Mouse (Mus musculus) myocyte (in vitro differentiated cells): Measurements from ENCODE around the gene Gm20388.

Source experiments
- CEBPB ChIP-seq: IDR thresholded peaks from 2 replicates; pipeline ENCODE4 v1.6.1; 2011; ENCODE audit warnings: mild to moderate bottlenecking, moderate library complexity; ENCODE audit not compliant: poor library complexity, insufficient read depth, severe bottlenecking
- E2F4 ChIP-seq: IDR thresholded peaks from one replicate; pipeline ENCODE4 v1.6.1; 2011; ENCODE audit warnings: mild to moderate bottlenecking, control low read depth, moderate library complexity; ENCODE audit not compliant: insufficient read depth
- MAX ChIP-seq: IDR thresholded peaks from one replicate; pipeline ENCODE4 v1.6.1; 2011; ENCODE audit warnings: low read depth, mild to moderate bottlenecking, control low read depth
- POLR2A ChIP-seq: IDR thresholded peaks from one replicate; pipeline ENCODE4 v1.6.1; 2011; ENCODE audit warnings: low read depth, mild to moderate bottlenecking, control low read depth, moderate library complexity; ENCODE audit not compliant: insufficient read length
- POLR2AphosphoS2 ChIP-seq: IDR thresholded peaks from one replicate; pipeline ENCODE4 v1.6.1; 2011; ENCODE audit warnings: low read depth, control low read depth; ENCODE audit not compliant: insufficient read length
- TCF12 ChIP-seq: IDR thresholded peaks from one replicate; pipeline ENCODE4 v1.6.1; 2011; ENCODE audit warnings: mild to moderate bottlenecking, control low read depth; ENCODE audit not compliant: poor library complexity, insufficient read depth, severe bottlenecking
- USF1 ChIP-seq: IDR thresholded peaks from one replicate; pipeline ENCODE4 v1.6.1; 2011; ENCODE audit warnings: low read depth, mild to moderate bottlenecking, control low read depth, moderate library complexity

- TF ChIP-seq TCF12 (no peak), POLR2AphosphoS2 (no peak), E2F4 (no peak), POLR2A (no peak), USF1 (no peak), MAX (no peak), CEBPB (no peak)
Measured at GRCm38 (mm10) chr8:121687455-121688161, 1777.0 kb downstream of the Gm20388 start.
